Mouse (Mus musculus) adrenal gland, adult 10 weeks (tissue): ENCODE results near the gene Stat1. TPM values are rescaled to one million over a fixed set of nuclear protein-coding genes. Genes with fewer than 3 reads are reported as not detected.

Experiments
- polyA plus RNA-seq: library from polyadenylated mRNA; stranded (reverse); fragments of 350-450 nt; fragmentation: Illumina TruSeq; extraction: RNeasy Lipid Tissue Mini Kit (QIAGEN cat#74804); gene quantifications from one replicate; pipeline ENCODE4 v1.2.3, GENCODE M21; 2014; ENCODE audit warnings: low read depth, low replicate concordance

The Stat1 gene
- 213 TPM for polyA plus RNA-seq

DNA sequence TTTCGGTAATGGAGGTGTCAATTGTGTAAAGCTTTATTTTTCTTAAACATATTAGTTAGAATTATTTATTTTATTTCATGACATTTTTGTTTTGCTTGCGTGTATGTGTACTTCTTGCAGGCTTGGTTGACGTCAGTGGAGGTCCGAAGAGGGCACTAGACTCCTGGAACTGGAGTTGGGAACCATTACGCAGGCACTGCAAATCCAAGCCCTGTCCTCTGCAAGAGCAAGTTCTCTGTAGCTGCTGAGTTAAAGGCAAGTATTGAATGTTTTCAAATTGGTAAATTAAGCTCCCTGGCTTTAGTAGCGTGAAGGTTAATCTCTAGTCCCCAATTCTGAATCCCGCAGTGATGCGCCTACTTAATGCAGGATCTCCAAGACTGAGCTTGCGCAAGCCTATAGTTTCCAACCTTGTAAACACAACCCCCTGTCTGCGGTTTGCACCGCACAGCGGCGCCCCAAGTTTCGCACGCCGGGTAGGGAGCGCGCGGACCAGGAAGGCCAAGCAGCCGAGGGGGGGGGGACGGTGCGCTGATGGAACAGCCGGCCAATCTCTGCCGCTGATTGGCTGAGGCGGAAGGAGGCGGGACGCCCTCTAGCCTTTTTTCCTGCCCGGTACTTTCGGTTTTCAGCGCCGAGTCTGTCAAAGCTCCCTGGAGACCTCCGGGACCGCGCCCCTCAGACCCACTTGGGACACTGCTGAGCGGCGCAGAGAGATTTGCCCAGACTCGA is at the start of gene Stat1:
Gene Stat1, plus strand, starts transcription at position 581 of the 732 bp plus-strand sequence.

Other genes starting within 250 kb of the Stat1 start
- gene Myo1b, start 203.4 kb upstream of the Stat1 start, polyA plus RNA-seq, result 89.8 TPM
- 0.82 TPM for gene Stat4, start 132.3 kb upstream of the Stat1 start, polyA plus RNA-seq
- gene Gls, start 113.8 kb downstream of the Stat1 start, polyA plus RNA-seq, result 287 TPM